Mouse (Mus musculus): ENCODE data around the gene Lrrc32. TPM values are rescaled to one million over a fixed set of nuclear protein-coding genes. Genes with fewer than 3 reads are reported as not detected.

Gene Lrrc32
- polyA plus RNA-seq, 1 experiment from 2014 or later: 21.0 TPM

DNA sequence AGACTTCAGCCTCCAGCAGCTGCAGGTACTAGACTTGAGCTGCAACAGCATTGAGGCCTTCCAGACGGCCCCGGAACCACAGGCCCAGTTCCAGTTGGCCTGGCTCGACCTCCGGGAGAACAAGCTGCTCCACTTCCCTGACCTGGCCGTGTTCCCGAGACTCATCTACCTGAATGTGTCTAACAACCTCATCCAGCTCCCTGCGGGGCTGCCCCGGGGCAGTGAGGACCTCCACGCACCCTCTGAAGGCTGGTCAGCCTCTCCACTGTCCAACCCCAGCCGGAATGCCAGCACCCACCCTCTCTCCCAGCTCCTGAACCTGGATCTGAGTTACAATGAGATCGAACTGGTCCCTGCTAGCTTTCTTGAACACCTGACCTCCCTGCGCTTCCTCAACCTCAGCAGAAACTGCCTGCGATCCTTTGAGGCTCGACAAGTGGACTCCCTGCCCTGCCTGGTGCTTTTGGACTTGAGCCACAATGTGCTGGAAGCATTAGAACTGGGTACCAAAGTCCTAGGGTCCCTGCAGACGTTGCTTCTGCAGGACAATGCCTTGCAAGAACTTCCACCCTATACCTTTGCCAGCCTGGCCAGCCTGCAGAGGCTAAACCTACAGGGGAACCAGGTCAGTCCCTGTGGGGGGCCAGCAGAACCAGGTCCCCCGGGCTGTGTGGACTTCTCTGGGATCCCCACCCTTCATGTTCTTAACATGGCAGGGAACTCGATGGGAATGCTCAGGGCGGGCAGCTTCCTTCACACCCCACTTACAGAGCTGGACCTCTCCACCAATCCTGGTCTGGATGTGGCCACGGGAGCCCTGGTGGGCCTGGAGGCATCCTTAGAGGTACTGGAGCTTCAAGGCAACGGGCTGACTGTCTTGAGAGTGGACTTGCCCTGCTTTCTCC lies 9.8 kb downstream of the Lrrc32 start:
- 80% methylated on average over 20 of the region's 20 CpGs for WGBS
- no peak overlapping the region for H3K9ac ChIP-seq (ENCODE audit: low read depth, low read length)
- H3K27me3 ChIP-seq (replicated peaks; ENCODE audit: control insufficient read depth, insufficient read depth, low read length): no peaks in the 10 kb centered on the region
- H3K36me3 ChIP-seq (ENCODE audit: control insufficient read depth, insufficient read depth, low read length): no peaks in the 10 kb centered on the region; the same call in 1 of the 2 replicates
- no peak overlapping the region for H3K27ac ChIP-seq (ENCODE audit: low read depth, low read length)
- DNase-seq (ENCODE audit: low spot score) (no peak), ATAC-seq (replicated peaks; ENCODE audit: low FRiP score) (no peak)
- H3K4me1 ChIP-seq (replicated peaks; ENCODE audit: control insufficient read depth, insufficient read depth, low read length): peaks cover 4% of the 10 kb centered on the region
- H3K4me3 ChIP-seq (ENCODE audit: low read depth, low read length): no peak overlapping the region
- H3K9me3 ChIP-seq (ENCODE audit: control insufficient read depth, low read length): no peaks in the 10 kb centered on the region
- no peak overlapping the region for H3K4me2 ChIP-seq

DNA sequence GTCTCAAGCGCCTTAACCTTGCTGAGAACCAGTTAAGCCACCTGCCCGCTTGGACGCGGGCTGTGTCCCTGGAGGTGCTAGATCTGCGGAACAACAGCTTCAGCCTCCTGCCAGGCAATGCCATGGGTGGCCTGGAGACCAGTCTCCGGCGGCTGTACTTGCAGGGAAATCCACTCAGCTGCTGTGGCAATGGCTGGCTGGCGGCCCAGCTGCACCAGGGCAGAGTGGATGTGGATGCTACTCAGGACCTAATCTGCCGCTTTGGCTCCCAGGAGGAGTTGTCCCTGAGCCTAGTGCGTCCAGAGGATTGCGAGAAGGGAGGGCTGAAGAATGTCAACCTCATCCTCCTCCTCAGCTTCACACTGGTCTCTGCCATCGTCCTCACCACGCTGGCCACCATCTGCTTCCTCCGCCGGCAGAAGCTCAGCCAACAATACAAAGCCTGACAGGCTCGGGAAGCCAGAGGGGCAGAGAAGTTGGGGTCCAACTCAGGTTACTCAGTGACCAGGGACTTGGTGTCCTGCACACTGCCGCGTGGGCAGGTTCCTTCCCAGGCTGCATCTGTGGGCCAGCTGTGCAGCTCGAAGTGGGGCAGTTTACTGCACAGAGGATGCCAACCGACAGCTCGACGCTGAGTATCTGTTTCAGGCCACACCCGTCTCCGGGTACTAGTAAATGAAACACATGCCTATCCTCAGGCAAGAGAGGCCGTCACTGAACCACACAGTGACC lies 10.6 kb downstream of the Lrrc32 start:
- Histone ChIP-seq H3K9ac (ENCODE audit: low read depth, low read length) (no peak overlapping the region), H3K4me2 (no peak overlapping the region), H3K4me3 (ENCODE audit: low read depth, low read length) (no peak overlapping the region), H3K27ac (ENCODE audit: low read depth, low read length) (no peak overlapping the region), H3K9me3 (ENCODE audit: control insufficient read depth, low read length) (no peaks in the 10 kb centered on the region), H3K27me3 (replicated peaks; ENCODE audit: control insufficient read depth, insufficient read depth, low read length) (no peaks in the 10 kb centered on the region), H3K36me3 (ENCODE audit: control insufficient read depth, insufficient read depth, low read length) (no peaks in the 10 kb centered on the region; the same call in 1 of the 2 replicates), H3K4me1 (replicated peaks; ENCODE audit: control insufficient read depth, insufficient read depth, low read length) (peaks cover 9% of the 10 kb centered on the region)
- WGBS: 72% methylated on average over 25 of the region's 25 CpGs
- DNase-seq (ENCODE audit: low spot score) (no peak), ATAC-seq (replicated peaks; ENCODE audit: low FRiP score) (no peak)

DNA sequence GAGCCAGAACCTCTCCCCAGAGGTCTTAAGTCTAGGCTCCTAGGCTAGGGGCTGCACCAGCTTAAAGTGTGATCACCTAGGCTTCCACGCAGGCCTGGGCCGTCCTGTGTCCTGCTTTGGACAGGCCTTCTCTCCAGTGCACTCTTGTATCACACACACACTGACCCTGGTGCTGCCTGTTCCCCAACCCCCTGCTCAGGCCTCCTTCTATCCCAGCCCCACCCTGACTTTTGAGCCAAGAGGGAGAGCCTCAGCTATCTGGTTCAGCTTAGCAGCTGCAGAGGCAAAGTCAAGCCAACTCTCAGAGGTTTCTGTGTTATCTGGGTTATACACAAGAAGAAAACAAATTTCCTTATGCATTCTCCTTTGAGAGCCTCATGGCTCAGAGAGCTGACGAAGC lies 11.4 kb downstream of the Lrrc32 start:
- Histone ChIP-seq H3K4me1 (replicated peaks; ENCODE audit: control insufficient read depth, insufficient read depth, low read length) (peaks cover 11% of the 10 kb centered on the region), H3K4me3 (ENCODE audit: low read depth, low read length) (no peak overlapping the region), H3K36me3 (ENCODE audit: control insufficient read depth, insufficient read depth, low read length) (no peaks in the 10 kb centered on the region; the same call in 1 of the 2 replicates), H3K27ac (ENCODE audit: low read depth, low read length) (no peak overlapping the region), H3K4me2 (no peak overlapping the region), H3K9ac (ENCODE audit: low read depth, low read length) (no peak overlapping the region), H3K27me3 (replicated peaks; ENCODE audit: control insufficient read depth, insufficient read depth, low read length) (no peaks in the 10 kb centered on the region), H3K9me3 (ENCODE audit: control insufficient read depth, low read length) (no peaks in the 10 kb centered on the region)
- 66% methylated on average over 3 of the region's 3 CpGs for WGBS
- DNase-seq (ENCODE audit: low spot score) (no peak), ATAC-seq (replicated peaks; ENCODE audit: low FRiP score) (no peak; the same call in 1 of the 2 replicates)

DNA sequence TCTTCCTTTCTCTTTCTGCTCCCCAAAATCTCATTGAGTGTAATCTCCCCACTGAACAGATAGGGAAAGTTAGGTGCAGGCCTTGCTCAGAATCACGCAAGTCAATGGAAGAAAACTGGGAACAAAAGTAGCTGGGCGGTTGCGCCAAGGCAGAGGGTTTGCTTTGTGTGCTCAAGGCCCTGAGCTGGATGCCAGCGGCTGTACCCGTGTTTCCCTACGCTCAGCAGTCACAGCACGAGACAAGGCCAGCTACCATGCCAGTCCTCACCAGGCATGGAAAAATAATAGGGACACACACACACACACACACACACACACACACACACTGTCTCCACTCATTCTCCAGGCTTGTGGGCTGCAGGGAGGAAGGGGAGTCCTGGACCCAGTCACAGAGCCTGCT lies 12.0 kb downstream of the Lrrc32 start:
- no peak for ATAC-seq (replicated peaks; ENCODE audit: low FRiP score)
- Histone ChIP-seq H3K9me3 (ENCODE audit: control insufficient read depth, low read length) (no peaks in the 10 kb centered on the region), H3K4me3 (ENCODE audit: low read depth, low read length) (no peak overlapping the region), H3K36me3 (ENCODE audit: control insufficient read depth, insufficient read depth, low read length) (no peaks in the 10 kb centered on the region; the same call in 1 of the 2 replicates), H3K27me3 (replicated peaks; ENCODE audit: control insufficient read depth, insufficient read depth, low read length) (no peaks in the 10 kb centered on the region), H3K4me2 (no peak overlapping the region), H3K9ac (ENCODE audit: low read depth, low read length) (no peak overlapping the region), H3K4me1 (replicated peaks; ENCODE audit: control insufficient read depth, insufficient read depth, low read length) (peaks cover 11% of the 10 kb centered on the region), H3K27ac (ENCODE audit: low read depth, low read length) (no peak overlapping the region)
- 90% methylated on average over 7 of the region's 7 CpGs for WGBS
- no peak for DNase-seq (ENCODE audit: low spot score)

DNA sequence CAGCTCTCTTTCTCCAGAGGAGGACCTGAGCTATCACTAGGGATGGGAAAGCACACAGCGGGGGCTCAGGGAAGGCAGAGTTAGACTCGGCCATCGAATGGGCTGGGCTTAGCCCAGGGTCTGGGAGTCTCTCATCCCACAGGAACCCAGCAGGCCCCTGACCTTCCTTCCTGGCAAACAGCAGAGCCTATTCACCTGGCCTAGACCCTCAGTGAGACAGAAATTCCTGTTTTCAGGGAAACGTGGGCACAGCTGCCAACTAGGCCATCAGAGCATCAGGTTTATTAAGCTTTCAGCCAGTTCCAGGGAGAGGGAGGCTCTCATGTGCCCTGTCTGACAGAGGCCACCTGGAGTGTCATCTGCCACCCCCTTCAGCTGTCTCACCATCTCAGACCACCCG lies 13.8 kb downstream of the Lrrc32 start:
- Histone ChIP-seq H3K4me2 (no peak overlapping the region), H3K36me3 (ENCODE audit: control insufficient read depth, insufficient read depth, low read length) (no peaks in the 10 kb centered on the region; the same call in 1 of the 2 replicates), H3K27me3 (replicated peaks; ENCODE audit: control insufficient read depth, insufficient read depth, low read length) (no peaks in the 10 kb centered on the region), H3K4me1 (replicated peaks; ENCODE audit: control insufficient read depth, insufficient read depth, low read length) (peaks cover 11% of the 10 kb centered on the region), H3K4me3 (ENCODE audit: low read depth, low read length) (no peak overlapping the region), H3K9me3 (ENCODE audit: control insufficient read depth, low read length) (no peaks in the 10 kb centered on the region), H3K27ac (ENCODE audit: low read depth, low read length) (no peak overlapping the region; the same call in 1 of the 2 replicates), H3K9ac (ENCODE audit: low read depth, low read length) (no peak overlapping the region)
- DNase-seq (ENCODE audit: low spot score) (no peak), ATAC-seq (replicated peaks; ENCODE audit: low FRiP score) (no peak)
- whole genome bisulfite sequencing: 38% methylated on average over 5 of the region's 5 CpGs

DNA sequence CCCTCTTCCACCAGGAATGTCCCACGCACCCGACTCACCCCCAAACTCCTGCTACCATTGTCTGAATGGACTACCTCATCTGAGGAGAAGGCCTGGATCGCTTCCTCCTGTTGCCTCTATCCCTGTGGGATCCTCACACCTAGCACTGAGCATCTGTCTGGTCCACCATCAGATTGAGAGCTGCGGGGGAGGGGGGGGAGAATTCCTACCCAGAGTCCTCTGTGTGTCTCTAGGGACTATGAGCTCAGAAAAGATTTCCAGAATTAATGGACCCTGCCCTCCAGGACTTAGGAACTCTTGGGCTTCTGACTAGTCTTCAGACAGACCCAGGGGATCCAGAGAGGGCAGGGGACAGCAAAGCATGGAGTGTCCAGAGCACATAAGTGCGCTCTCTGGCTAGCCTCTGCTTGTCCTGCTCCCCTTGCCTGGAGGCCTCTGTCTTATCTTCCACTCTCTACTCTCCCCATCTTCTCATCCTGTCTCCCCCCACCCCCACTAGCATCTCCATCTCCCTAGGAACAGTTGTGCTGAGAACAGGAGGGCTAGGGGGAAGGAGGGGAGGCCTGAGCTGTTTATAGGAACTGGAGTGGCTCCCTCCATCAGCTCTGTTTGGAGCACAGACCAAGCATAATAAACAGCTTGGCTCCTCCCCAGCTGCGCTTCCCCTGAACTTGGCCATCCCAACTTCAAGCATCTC lies 15.0 kb downstream of the Lrrc32 start:
- DNase-seq (ENCODE audit: low spot score): no peak
- Histone ChIP-seq H3K27ac (ENCODE audit: low read depth, low read length) (0 out of 2 replicates have a peak overlapping the region, but pooled peaks have one; percentile 1), H3K36me3 (ENCODE audit: control insufficient read depth, insufficient read depth, low read length) (no peaks in the 10 kb centered on the region; the same call in 1 of the 2 replicates), H3K9me3 (ENCODE audit: control insufficient read depth, low read length) (no peaks in the 10 kb centered on the region), H3K4me2 (no peak overlapping the region), H3K4me1 (replicated peaks; ENCODE audit: control insufficient read depth, insufficient read depth, low read length) (peaks cover 11% of the 10 kb centered on the region), H3K4me3 (ENCODE audit: low read depth, low read length) (no peak overlapping the region), H3K9ac (ENCODE audit: low read depth, low read length) (no peak overlapping the region), H3K27me3 (replicated peaks; ENCODE audit: control insufficient read depth, insufficient read depth, low read length) (no peaks in the 10 kb centered on the region)
- no peak; the same call in 1 of the 2 replicates for ATAC-seq (replicated peaks; ENCODE audit: low FRiP score)
- WGBS: 54% methylated on average over 6 of the region's 6 CpGs

DNA sequence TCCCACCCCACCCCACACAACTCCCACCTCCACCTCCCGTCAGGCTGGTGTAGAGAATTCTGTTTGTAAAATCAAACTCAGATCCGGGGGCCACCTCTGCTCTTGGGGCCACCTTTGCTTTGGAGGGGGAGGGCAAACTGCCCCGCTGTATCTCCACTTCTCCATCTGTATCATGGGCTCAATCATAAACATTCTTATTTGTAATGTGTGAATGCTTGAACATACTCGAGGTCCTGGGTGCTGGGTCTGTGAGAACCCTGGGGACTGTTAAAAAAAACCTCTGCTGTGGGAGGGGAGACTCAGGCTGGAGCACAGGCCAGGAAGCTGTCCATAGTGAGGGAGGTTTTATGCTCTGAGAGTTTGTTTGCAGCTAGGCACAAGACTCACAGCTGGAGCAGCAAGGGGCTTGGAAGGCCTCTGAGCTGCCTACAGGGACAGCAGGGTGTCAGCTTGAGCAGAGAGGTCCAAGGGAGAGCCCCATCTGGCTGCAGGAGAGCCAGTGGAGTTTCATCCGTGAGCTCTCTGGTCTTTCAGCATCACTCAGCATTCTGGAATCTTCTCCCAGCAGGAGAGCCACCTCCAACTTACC lies 15.7 kb downstream of the Lrrc32 start:
- 37% methylated on average over 5 of the region's 5 CpGs for WGBS
- no peak overlapping the region for H3K4me3 ChIP-seq (ENCODE audit: low read depth, low read length)
- H3K9me3 ChIP-seq (ENCODE audit: control insufficient read depth, low read length): no peaks in the 10 kb centered on the region
- DNase-seq (ENCODE audit: low spot score) (no peak), ATAC-seq (replicated peaks; ENCODE audit: low FRiP score) (no peak)
- H3K27ac ChIP-seq (ENCODE audit: low read depth, low read length): peak overlapping the region; percentile 39; the same call in 1 of the 2 replicates
- no peaks in the 10 kb centered on the region for H3K27me3 ChIP-seq (replicated peaks; ENCODE audit: control insufficient read depth, insufficient read depth, low read length)
- H3K4me1 ChIP-seq (replicated peaks; ENCODE audit: control insufficient read depth, insufficient read depth, low read length): peaks cover 11% of the 10 kb centered on the region
- H3K9ac ChIP-seq (ENCODE audit: low read depth, low read length): no peak overlapping the region
- H3K36me3 ChIP-seq (ENCODE audit: control insufficient read depth, insufficient read depth, low read length): no peaks in the 10 kb centered on the region
- H3K4me2 ChIP-seq: no peak overlapping the region

DNA sequence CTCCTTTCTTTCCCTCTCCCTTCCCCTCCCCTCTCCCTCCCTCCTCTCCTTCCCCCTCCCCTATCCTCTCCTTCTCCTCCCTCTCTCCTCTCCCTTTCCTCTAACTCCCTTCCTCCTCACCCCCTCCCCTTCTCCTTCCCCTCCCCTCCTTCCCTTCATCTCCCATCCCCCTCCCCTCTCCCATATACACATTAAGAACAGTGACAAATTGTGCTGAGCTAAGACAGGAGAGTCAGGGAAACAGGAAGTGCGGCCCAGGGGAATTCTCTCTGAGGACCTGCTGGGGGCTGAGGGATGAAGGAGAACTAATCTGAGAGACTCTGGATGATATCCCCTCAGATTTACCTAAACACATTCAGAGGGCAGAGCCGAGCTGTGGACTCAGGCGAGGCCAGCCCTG lies 16.6 kb downstream of the Lrrc32 start:
- WGBS: 27% methylated on average over 3 of the region's 3 CpGs
- DNase-seq (ENCODE audit: low spot score): no peak
- H3K27ac ChIP-seq (ENCODE audit: low read depth, low read length): 0 out of 2 replicates have a peak overlapping the region, but pooled peaks have one; percentile 39

More for the DNA sequence above, 16.6 kb downstream of the Lrrc32 start:
- no peak for ATAC-seq (replicated peaks; ENCODE audit: low FRiP score)
- Histone ChIP-seq H3K9me3 (ENCODE audit: control insufficient read depth, low read length) (no peaks in the 10 kb centered on the region), H3K4me1 (replicated peaks; ENCODE audit: control insufficient read depth, insufficient read depth, low read length) (peaks cover 7% of the 10 kb centered on the region), H3K4me3 (ENCODE audit: low read depth, low read length) (no peak overlapping the region), H3K9ac (ENCODE audit: low read depth, low read length) (no peak overlapping the region), H3K36me3 (ENCODE audit: control insufficient read depth, insufficient read depth, low read length) (no peaks in the 10 kb centered on the region), H3K4me2 (no peak overlapping the region), H3K27me3 (replicated peaks; ENCODE audit: control insufficient read depth, insufficient read depth, low read length) (no peaks in the 10 kb centered on the region)
